Mouse (Mus musculus): ENCODE measurements around the gene Rbm31y. TPM values are rescaled to one million over a fixed set of nuclear protein-coding genes. Genes with fewer than 3 reads are reported as not detected.
"Not testable (repeated sequence)": the region's sequence is repeated elsewhere in the genome, so short reads cannot be mapped to it uniquely, and the experiment has no call there.

Rbm31y gene
- not detected in 2 replicates for polyA plus RNA-seq (2012; rRNA removed)
- polyA plus RNA-seq (2014; fragmentation: Nextera tagmentation; extraction: Ambion mirVana) = not detected in 2 replicates

DNA sequence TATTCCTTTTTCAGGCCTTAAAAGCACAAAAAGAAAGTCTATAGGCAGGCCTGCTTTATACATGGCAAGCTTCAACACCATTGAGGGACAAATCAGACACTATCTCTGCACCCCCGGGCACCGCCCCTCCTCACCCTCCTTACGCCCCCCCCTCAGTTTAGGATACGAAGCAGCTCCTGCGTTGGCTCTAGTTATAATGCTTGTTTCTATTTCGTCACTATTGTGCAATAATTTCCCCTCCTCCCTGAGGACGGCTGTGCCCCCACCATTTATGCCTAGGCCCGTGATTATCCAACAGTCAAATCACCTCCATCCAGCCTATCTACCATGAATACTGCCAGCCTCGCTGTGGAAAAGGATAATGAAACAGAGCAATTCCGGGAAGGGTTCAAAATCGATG is at the start of gene Rbm31y:
Rbm31y (plus strand) TSS at position 301 of the 400 bp plus-strand sequence.
- not testable (repeated sequence) for H3K27ac ChIP-seq; H3K4me1 ChIP-seq (replicated peaks; ENCODE audit: control insufficient read depth in 2 of 2, insufficient read depth in 2 of 2, low read length in 1 of 2); DNase-seq (ENCODE audit: low read depth in 3 of 3, low spot score in 3 of 3); H3K4me3 ChIP-seq (ENCODE audit: insufficient read depth in 1 of 2, low read depth in 2 of 2, low read length in 2 of 2); H3K27me3 ChIP-seq (ENCODE audit: control insufficient read depth, insufficient read depth, low read length); ATAC-seq (ENCODE audit: insufficient read depth); H3K4me2 ChIP-seq (ENCODE audit: low read depth); H3K9me3 ChIP-seq (ENCODE audit: control insufficient read depth, low read length); H3K36me3 ChIP-seq (replicated peaks; ENCODE audit: control insufficient read depth, insufficient read depth, low read depth); H3K9ac ChIP-seq (replicated peaks)
- WGBS (ENCODE audit: insufficient replicate concordance) = no CpG with 5 or more reads among the region's 11 CpGs
